ENCODE assay signal across 13 mouse cellular contexts in the genomic region with DNA sequence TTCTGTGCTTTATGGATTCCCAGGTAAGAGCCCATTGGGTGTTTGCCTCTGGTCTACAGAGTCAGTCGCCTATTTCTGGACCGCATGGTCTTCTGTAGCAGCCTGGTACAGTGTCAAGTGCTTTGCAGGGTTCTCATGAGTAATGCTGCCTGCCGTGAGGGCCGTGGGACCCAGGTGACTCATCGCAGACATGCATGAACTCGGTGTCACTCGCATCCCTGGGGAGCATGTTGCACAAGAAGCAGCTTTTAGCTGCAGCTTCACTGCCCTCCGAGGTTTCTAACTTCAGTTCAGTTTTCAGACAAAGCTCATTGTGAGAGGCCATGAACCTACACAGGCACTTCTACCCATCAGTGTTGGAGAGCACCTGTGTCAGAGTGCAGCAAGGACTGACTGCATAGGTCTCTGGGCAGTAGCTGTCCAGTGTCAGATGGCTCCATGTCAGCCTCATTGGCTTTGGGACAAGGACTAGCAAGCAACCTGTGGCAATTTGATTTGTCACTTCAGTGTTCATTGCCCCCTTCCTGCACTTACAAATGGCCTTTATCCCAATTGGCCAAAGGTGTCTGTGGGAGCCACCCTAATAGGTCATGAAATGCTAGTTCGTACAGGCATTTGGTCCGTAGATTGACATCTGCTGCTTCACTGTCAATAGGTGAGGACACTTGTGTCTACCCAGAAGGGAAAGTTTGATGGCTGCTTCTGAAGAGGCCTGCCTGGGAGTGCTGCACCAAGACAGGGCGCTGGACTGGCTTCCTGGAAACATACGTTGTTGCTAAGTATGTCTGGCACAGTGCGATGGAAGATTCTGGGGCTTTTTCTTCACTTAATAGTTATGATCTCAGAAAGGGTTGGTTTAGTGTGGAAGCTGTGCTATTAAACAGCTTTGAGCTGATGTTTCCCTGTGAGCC. TPM values are rescaled to one million over a fixed set of nuclear protein-coding genes. Genes with fewer than 3 reads are reported as not detected.
A peak's percentile ranks its signal among the peaks of the same experiment; 100 is the strongest.
DNase-seq lines count a peak whose midpoint lies in the region; ATAC-seq and TF ChIP-seq lines count a peak whose summit lies in the region.
"Had no signal": no experiment of that assay in that cellular context is flagged by ENCODE, and none has a peak within 500 bp of the region (broad histone marks: within the 10 kb centered on the region; RNA-seq: fewer than 3 reads in every experiment).

No protein-coding gene starts in this region.

- no peaks in the 10 kb centered on the region for H3K9me3 ChIP-seq in forebrain, embryonic 10.5 days
- no peaks in the 10 kb centered on the region for H3K9me3 ChIP-seq in hindbrain, embryonic 12.5 days (replicated peaks)
- H3K9me3 ChIP-seq: embryonic facial prominence, embryonic 12.5 days; G1E; kidney, embryonic 15.5 days had no signal

- DNase-seq in kidney, adult 2 months = no peak
- no peak for DNase-seq in kidney, postnatal 25 days
- DNase-seq in 416B (ENCODE audit: low read depth) (peak; percentile 72), Patski (ENCODE audit: low read depth, low spot score) (peak; percentile 93)
- peak; percentile 85 for DNase-seq in fibroblast of lung, adult 2 months (ENCODE audit: low read depth)
- no peak for DNase-seq in forebrain, embryonic 10.5 days (ENCODE audit: extremely low spot score, low spot score)
- DNase-seq in frontal cortex, postnatal 10 days (ENCODE audit: low spot score in 2 of 2) = no peak
- DNase-seq: gastrocnemius, postnatal 14 days; heart, postnatal 10 days had no signal

- ATAC-seq in Patski = peak; percentile 45
- ATAC-seq in hindbrain, embryonic 12.5 days (ENCODE audit: low FRiP score) = no peak

- peak overlapping the region; percentile 95 for H3K27ac ChIP-seq in kidney, adult 2 months (ENCODE audit: insufficient read depth, low read depth, low read length)
- H3K27ac ChIP-seq in forebrain, embryonic 10.5 days = no peak overlapping the region
- no peak overlapping the region for H3K27ac ChIP-seq in hindbrain, embryonic 12.5 days
- H3K27ac ChIP-seq: embryonic facial prominence, embryonic 12.5 days; kidney, embryonic 15.5 days had no signal

- POLR2A ChIA-PET in Patski (lab: Charles Lee) = interaction anchor here (0.5 to 3.2 kb wide), 3 partner anchors 12 to 149 kb away, joined by 3 to 13 read pairs (median 3); no protein-coding TSS in a partner anchor

- H3K27me3 ChIP-seq in kidney, adult 2 months (replicated peaks; ENCODE audit: control insufficient read depth, insufficient read depth, low read length) = no peaks in the 10 kb centered on the region
- H3K27me3 ChIP-seq in Patski = no peaks in the 10 kb centered on the region
- H3K27me3 ChIP-seq in forebrain, embryonic 10.5 days (ENCODE audit: poor library complexity, severe bottlenecking) = no peaks in the 10 kb centered on the region
- no peaks in the 10 kb centered on the region for H3K27me3 ChIP-seq in hindbrain, embryonic 12.5 days
- H3K27me3 ChIP-seq: embryonic facial prominence, embryonic 12.5 days; kidney, embryonic 15.5 days had no signal

- no peak overlapping the region for H3K4me2 ChIP-seq in hindbrain, embryonic 12.5 days (replicated peaks)
- H3K4me2 ChIP-seq: embryonic facial prominence, embryonic 12.5 days; kidney, embryonic 15.5 days had no signal

- no peaks in the 10 kb centered on the region for H3K36me3 ChIP-seq in kidney, adult 2 months (ENCODE audit: control insufficient read depth, insufficient read depth, low read length)
- peaks cover 13% of the 10 kb centered on the region for H3K36me3 ChIP-seq in forebrain, embryonic 10.5 days (replicated peaks)
- H3K36me3 ChIP-seq in hindbrain, embryonic 12.5 days = no peaks in the 10 kb centered on the region
- H3K36me3 ChIP-seq: embryonic facial prominence, embryonic 12.5 days had no signal

- H3K4me3 ChIP-seq in kidney, adult 2 months (ENCODE audit: insufficient read depth, low read depth, low read length) = no peak overlapping the region
- no peak overlapping the region for H3K4me3 ChIP-seq in forebrain, embryonic 10.5 days
- no peak overlapping the region for H3K4me3 ChIP-seq in hindbrain, embryonic 12.5 days
- H3K4me3 ChIP-seq: embryonic facial prominence, embryonic 12.5 days; kidney, embryonic 15.5 days had no signal

- CTCF ChIA-PET in Patski (lab: Charles Lee) = interaction anchor here (1.1 to 2.4 kb wide), 3 partner anchors 10 to 53 kb away, joined by 3 to 6 read pairs (median 3); no protein-coding TSS in a partner anchor

- 74% methylated on average over 13 of the region's 13 CpGs for WGBS in kidney, adult 2 months
- WGBS in forebrain, embryonic 10.5 days = 92% methylated on average over 13 of the region's 13 CpGs
- 89% methylated on average over 13 of the region's 13 CpGs for WGBS in hindbrain, embryonic 12.5 days

- in situ Hi-C loops in Patski (cut with MboI; ENCODE audit: low pct_unique_long_range_greater_than_20kb) = no loop called here

- TF ChIP-seq POLR2A in kidney, adult 2 months (IDR thresholded peaks at IDR 0.05; ENCODE audit: low read depth, low read length) = no peak

- peaks cover 53% of the 10 kb centered on the region for H3K4me1 ChIP-seq in kidney, adult 2 months (ENCODE audit: control insufficient read depth, insufficient read depth, low read length)
- peaks cover 15% of the 10 kb centered on the region for H3K4me1 ChIP-seq in forebrain, embryonic 10.5 days
- H3K4me1 ChIP-seq in hindbrain, embryonic 12.5 days = peaks cover 35% of the 10 kb centered on the region

- no peak overlapping the region for H3K9ac ChIP-seq in hindbrain, embryonic 12.5 days
- H3K9ac ChIP-seq: embryonic facial prominence, embryonic 12.5 days; kidney, embryonic 15.5 days had no signal

- no peak for TF ChIP-seq CTCF in kidney, adult 2 months (conservative IDR thresholded peaks at IDR 0.05; ENCODE audit: insufficient read depth, insufficient read length, low read depth, low read length)
- TF ChIP-seq CTCF in Patski (IDR thresholded peaks at IDR 0.05) = no peak

RNA-seq across cellular contexts. Expression of gene Ptpn1, which starts 19.7 kb away (rescaled TPM):
- polyA plus RNA-seq in kidney, adult 2 months (2012; rRNA removed) = 29.9 and 31.0 TPM in 2 replicates
- polyA plus RNA-seq in Patski (2021) = 49.2 TPM
- 66.0 and 66.4 TPM in 2 replicates for polyA plus RNA-seq in forebrain, embryonic 10.5 days (2016; fragmentation: Nextera tagmentation; extraction: Ambion mirVana)
- 96.9 and 118 TPM in 2 replicates for polyA plus RNA-seq in hindbrain, embryonic 12.5 days (2016; fragmentation: Nextera tagmentation; extraction: Ambion mirVana)

RNA-seq across cellular contexts. Expression of gene Ripor3, which starts 58.9 kb away (rescaled TPM):
- 12.3 and 13.0 TPM in 2 replicates for polyA plus RNA-seq in kidney, adult 2 months (2012; rRNA removed)
- 0.39 TPM for polyA plus RNA-seq in Patski (2021)
- polyA plus RNA-seq in forebrain, embryonic 10.5 days (2016; fragmentation: Nextera tagmentation; extraction: Ambion mirVana) = 0.59 and 0.93 TPM in 2 replicates
- polyA plus RNA-seq in hindbrain, embryonic 12.5 days (2016; fragmentation: Nextera tagmentation; extraction: Ambion mirVana) = 1.1 and 1.3 TPM in 2 replicates

Comparison
In these comparisons a context has a peak if more than half of its experiments do, and no peak if none do; other contexts are left out.
1. DNase-seq: peak in 416B (single experiment), Patski (single experiment) and fibroblast of lung, adult 2 months (single experiment); none in kidney, adult 2 months (single experiment), kidney, postnatal 25 days (0 of 2), forebrain, embryonic 10.5 days (single experiment) and frontal cortex, postnatal 10 days (0 of 2).